Mouse (Mus musculus): ENCODE measurements around the gene Tmbim6. TPM values are rescaled to one million over a fixed set of nuclear protein-coding genes. Genes with fewer than 3 reads are reported as not detected.
"Not testable (repeated sequence)": the region's sequence is repeated elsewhere in the genome, so short reads cannot be mapped to it uniquely, and the experiment has no call there.

The Tmbim6 gene
- polyA plus RNA-seq, 1 experiment, result 1,662 TPM

- TF ChIP-seq POLR2A (IDR thresholded peaks at IDR 0.05; ENCODE audit: low read depth, low read length), result no peak
- TF ChIP-seq CTCF (IDR thresholded peaks at IDR 0.05; ENCODE audit: extremely low read depth, insufficient read length, insufficient replicate concordance, low read depth, low read length), result no peak
- H3K27ac ChIP-seq (ENCODE audit: insufficient read depth, low read depth, low read length), result no peak overlapping the region
- no peak overlapping the region for H3K4me3 ChIP-seq (ENCODE audit: low read depth, low read length)
- peaks cover 3% of the 10 kb centered on the region for H3K4me1 ChIP-seq (ENCODE audit: control insufficient read depth, insufficient read depth, insufficient read length, low read length)
- no peaks in the 10 kb centered on the region for H3K27me3 ChIP-seq (ENCODE audit: control insufficient read depth, insufficient read depth, low read length)
- H3K36me3 ChIP-seq (ENCODE audit: control insufficient read depth, insufficient read depth, low read length), result no peaks in the 10 kb centered on the region
- WGBS, result 34% methylated on average over 12 of the region's 12 CpGs
These were observed 41.2 kb downstream of the Tmbim6 start for GRCm38 (mm10) chr15:99433913-99434312.

DNA sequence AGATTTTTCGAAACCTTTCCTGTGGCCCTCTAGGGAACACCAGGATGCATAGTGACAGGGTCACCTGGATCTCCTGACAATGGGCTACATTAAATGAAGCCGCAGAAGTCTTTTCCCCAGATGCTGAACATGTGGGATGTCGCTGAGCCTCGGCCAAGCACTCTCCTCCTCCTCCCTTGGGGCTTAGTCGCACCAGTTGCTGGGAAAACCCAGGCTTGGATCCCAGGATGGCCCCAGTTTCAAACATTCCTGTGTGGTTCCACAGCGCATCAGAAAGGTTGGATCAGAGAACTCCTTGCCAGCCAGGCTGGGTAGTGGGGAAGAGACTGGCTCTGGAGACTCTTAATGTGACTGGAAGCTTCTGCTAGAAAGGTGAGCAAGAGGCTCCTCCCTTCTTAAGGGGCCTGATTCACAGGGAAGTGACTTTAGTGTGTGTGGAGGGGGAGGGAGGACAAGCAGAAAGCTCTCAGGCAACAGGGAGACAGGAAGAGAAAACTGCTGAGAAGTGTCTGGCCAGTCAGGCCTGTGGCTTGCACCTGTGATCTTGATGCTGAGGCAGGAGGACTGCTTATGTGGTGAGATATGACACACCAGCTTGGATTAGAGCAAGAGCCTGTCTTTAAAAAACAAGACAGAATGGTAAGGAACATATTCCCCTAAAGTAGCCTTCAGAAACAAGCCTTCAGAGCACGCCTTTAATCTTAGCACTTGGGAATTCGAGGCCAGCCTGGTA is 46.5 kb downstream of the Tmbim6 start:
- no peaks in the 10 kb centered on the region for H3K36me3 ChIP-seq (ENCODE audit: control insufficient read depth, insufficient read depth, low read length)
- H3K4me3 ChIP-seq (ENCODE audit: low read depth, low read length), result no peak overlapping the region
- H3K27me3 ChIP-seq (ENCODE audit: control insufficient read depth, insufficient read depth, low read length), result no peaks in the 10 kb centered on the region
- H3K4me1 ChIP-seq (ENCODE audit: control insufficient read depth, insufficient read depth, insufficient read length, low read length), result peaks cover 10% of the 10 kb centered on the region
- TF ChIP-seq CTCF (IDR thresholded peaks at IDR 0.05; ENCODE audit: extremely low read depth, insufficient read length, insufficient replicate concordance, low read depth, low read length), result no peak
- TF ChIP-seq POLR2A (IDR thresholded peaks at IDR 0.05; ENCODE audit: low read depth, low read length), result no peak
- 78% methylated on average over 8 of the region's 8 CpGs for WGBS
- H3K27ac ChIP-seq (ENCODE audit: insufficient read depth, low read depth, low read length), result no peak overlapping the region

- Histone ChIP-seq H3K27me3 (ENCODE audit: control insufficient read depth, insufficient read depth, low read length) (no peaks in the 10 kb centered on the region), H3K27ac (ENCODE audit: insufficient read depth, low read depth, low read length) (no peak overlapping the region), H3K4me3 (ENCODE audit: low read depth, low read length) (no peak overlapping the region), H3K4me1 (ENCODE audit: control insufficient read depth, insufficient read depth, insufficient read length, low read length) (peaks cover 10% of the 10 kb centered on the region), H3K36me3 (ENCODE audit: control insufficient read depth, insufficient read depth, low read length) (no peaks in the 10 kb centered on the region)
- TF ChIP-seq POLR2A (IDR thresholded peaks at IDR 0.05; ENCODE audit: low read depth, low read length), result no peak
- TF ChIP-seq CTCF (IDR thresholded peaks at IDR 0.05; ENCODE audit: extremely low read depth, insufficient read length, insufficient replicate concordance, low read depth, low read length), result no peak
- 21% methylated on average over 2 of the region's 2 CpGs for WGBS
These were observed 47.6 kb downstream of the Tmbim6 start for GRCm38 (mm10) chr15:99440112-99440815.

- no peaks in the 10 kb centered on the region for H3K36me3 ChIP-seq (ENCODE audit: control insufficient read depth, insufficient read depth, low read length)
- TF ChIP-seq POLR2A (IDR thresholded peaks at IDR 0.05; ENCODE audit: low read depth, low read length), result no peak
- no peak for TF ChIP-seq CTCF (IDR thresholded peaks at IDR 0.05; ENCODE audit: extremely low read depth, insufficient read length, insufficient replicate concordance, low read depth, low read length)
- H3K27ac ChIP-seq (ENCODE audit: insufficient read depth, low read depth, low read length), result no peak overlapping the region
- H3K4me3 ChIP-seq (ENCODE audit: low read depth, low read length), result no peak overlapping the region
- 31% methylated on average over 8 of the region's 8 CpGs for WGBS
- peaks cover 10% of the 10 kb centered on the region for H3K4me1 ChIP-seq (ENCODE audit: control insufficient read depth, insufficient read depth, insufficient read length, low read length)
- H3K27me3 ChIP-seq (ENCODE audit: control insufficient read depth, insufficient read depth, low read length), result no peaks in the 10 kb centered on the region
These were observed 48.3 kb downstream of the Tmbim6 start for GRCm38 (mm10) chr15:99440816-99441457.

DNA sequence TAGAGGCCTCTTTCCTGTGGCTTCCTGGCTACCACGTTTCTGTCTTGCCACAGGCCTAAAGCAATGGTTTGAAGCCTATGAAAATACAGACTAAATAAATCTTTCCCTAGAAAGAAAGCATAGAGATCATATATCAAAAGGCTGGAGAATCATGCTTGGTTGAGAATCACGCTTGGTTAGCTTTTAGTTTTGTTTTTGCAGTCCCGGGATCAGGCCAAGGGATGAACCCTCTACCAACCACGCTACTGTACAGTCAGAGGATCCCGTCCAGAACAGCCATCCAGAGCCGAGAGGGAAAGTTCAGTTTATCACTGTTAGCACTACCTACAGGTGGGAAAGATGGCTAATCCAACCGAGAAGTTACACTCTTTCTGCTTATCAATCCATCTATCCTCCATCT is 49.7 kb downstream of the Tmbim6 start:
- Histone ChIP-seq H3K4me3 (ENCODE audit: low read depth, low read length) (no peak overlapping the region), H3K36me3 (ENCODE audit: control insufficient read depth, insufficient read depth, low read length) (no peaks in the 10 kb centered on the region), H3K4me1 (ENCODE audit: control insufficient read depth, insufficient read depth, insufficient read length, low read length) (peaks cover 10% of the 10 kb centered on the region), H3K27me3 (ENCODE audit: control insufficient read depth, insufficient read depth, low read length) (no peaks in the 10 kb centered on the region), H3K27ac (ENCODE audit: insufficient read depth, low read depth, low read length) (no peak overlapping the region)
- TF ChIP-seq POLR2A (IDR thresholded peaks at IDR 0.05; ENCODE audit: low read depth, low read length) (no peak), CTCF (IDR thresholded peaks at IDR 0.05; ENCODE audit: extremely low read depth, insufficient read length, insufficient replicate concordance, low read depth, low read length) (no peak)
- 76% methylated on average over 7 of the region's 7 CpGs for WGBS

DNA sequence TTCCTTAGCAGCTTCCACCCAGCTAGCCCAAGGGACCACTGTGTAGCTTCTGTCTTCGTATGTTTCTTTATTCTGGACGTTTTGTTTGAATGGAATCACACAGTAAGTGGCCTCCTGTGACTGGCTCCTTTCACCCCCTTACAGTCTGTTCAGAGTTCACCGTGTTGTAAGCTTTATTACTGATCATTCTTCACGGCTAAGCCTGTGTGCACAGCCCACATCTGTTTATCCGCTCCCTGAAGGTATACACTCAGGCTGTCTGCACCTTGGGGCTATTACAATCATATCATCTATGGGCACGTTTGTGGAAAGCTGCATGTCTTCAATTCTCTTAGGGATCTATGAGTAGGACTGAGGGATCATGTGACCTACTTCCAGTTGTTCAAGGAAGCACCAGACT is 52.9 kb downstream of the Tmbim6 start:
- H3K4me1 ChIP-seq (ENCODE audit: control insufficient read depth, insufficient read depth, insufficient read length, low read length), result peaks cover 8% of the 10 kb centered on the region
- no peak overlapping the region for H3K27ac ChIP-seq (ENCODE audit: insufficient read depth, low read depth, low read length)
- no peak overlapping the region for H3K4me3 ChIP-seq (ENCODE audit: low read depth, low read length)
- TF ChIP-seq POLR2A (IDR thresholded peaks at IDR 0.05; ENCODE audit: low read depth, low read length), result no peak
- TF ChIP-seq CTCF (IDR thresholded peaks at IDR 0.05; ENCODE audit: extremely low read depth, insufficient read length, insufficient replicate concordance, low read depth, low read length), result no peak
- no peaks in the 10 kb centered on the region for H3K36me3 ChIP-seq (ENCODE audit: control insufficient read depth, insufficient read depth, low read length)
- H3K27me3 ChIP-seq (ENCODE audit: control insufficient read depth, insufficient read depth, low read length), result no peaks in the 10 kb centered on the region; the same call in 1 of the 2 replicates
- 33% methylated on average over 6 of the region's 6 CpGs for WGBS

DNA sequence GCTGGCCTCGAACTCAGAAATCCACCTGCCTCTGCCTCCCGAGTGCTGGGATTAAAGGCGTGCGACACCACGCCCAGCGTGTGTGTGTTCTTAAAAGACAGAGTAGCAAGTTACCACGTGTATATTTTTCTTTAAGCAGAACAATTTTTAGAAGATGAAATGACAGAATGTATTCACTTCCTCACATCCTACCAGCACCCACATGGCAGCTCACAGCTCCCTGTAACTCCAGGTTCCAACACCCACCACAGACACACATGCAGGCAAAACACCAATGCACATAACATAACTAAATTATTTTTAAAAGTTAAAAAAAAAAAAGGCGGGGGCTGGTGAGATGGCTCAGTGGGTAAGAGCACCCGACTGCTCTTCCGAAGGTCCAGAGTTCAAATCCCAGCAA is 53.5 kb downstream of the Tmbim6 start:
- H3K27ac ChIP-seq (ENCODE audit: insufficient read depth, low read depth, low read length); H3K4me1 ChIP-seq (ENCODE audit: control insufficient read depth, insufficient read depth, insufficient read length, low read length); H3K4me3 ChIP-seq (ENCODE audit: low read depth, low read length); H3K27me3 ChIP-seq (ENCODE audit: control insufficient read depth, insufficient read depth, low read length); H3K36me3 ChIP-seq (ENCODE audit: control insufficient read depth, insufficient read depth, low read length): not testable (repeated sequence)
- 85% methylated on average over 10 of the region's 10 CpGs for WGBS

All from small intestine, adult 2 months (tissue).